Mouse (Mus musculus) heart, adult 8-10 months (tissue): ENCODE data around the gene Tspan5. TPM values are rescaled to one million over a fixed set of nuclear protein-coding genes. Genes with fewer than 3 reads are reported as not detected.

ENCODE experiments used
- DNase-seq: peaks from one replicate; pipeline ENCODE4 v3.0.0; 2022; ENCODE audit warnings: low spot score
- total RNA-seq, 4 experiments: library from RNA; stranded (reverse); gene quantifications; 2 replicates each; pipeline ENCODE4 v1.2.4; 2022

Tspan5 gene
- total RNA-seq, 4 experiments from 2014 or later, result 4.2 to 6.7 (median 5.1) TPM

DNA sequence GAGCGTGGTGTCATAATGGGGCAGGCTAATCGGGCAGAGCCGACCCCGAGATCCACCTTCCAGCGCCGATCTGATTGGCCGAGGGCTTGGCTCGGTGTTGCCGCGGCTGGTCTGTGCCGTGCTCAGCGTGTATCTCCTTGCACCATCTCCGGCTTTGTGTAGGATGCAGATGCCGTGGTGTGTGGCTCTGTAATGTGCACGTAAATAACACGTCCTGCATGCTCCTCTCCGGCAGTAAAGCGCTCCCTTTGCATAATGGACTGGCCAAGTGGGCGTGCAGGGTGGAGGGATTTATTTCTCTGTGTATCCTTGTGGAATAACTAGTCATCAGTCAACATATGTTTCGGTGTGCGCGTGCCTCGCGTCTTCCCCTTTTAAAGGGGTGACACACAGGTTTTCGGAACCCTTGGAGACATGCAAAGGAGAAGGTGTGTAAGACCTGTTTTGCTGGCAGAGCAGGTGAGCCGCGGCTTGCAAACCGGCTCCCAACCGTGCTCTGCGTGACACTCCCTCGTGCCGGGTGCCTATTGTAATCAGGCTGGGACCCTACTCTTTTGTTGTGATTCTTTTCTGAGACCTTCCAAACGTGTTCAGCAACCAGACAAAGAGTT lies 1.2 kb downstream of the Tspan5 start:
- peak; percentile 36 for DNase-seq

- DNase-seq, result no peak
These were observed 2.2 kb downstream of the Tspan5 start for GRCm38 (mm10) chr3:138744030-138744774.

- no peak for DNase-seq
These were observed 3.1 kb downstream of the Tspan5 start for GRCm38 (mm10) chr3:138745091-138745490.

GRCm38 (mm10) chr3:138745596-138745995 lies 3.6 kb downstream of the Tspan5 start:
- DNase-seq, result no peak

GRCm38 (mm10) chr3:138746556-138746955 lies 4.6 kb downstream of the Tspan5 start:
- no peak for DNase-seq

- DNase-seq, result no peak
These were observed 5.0 kb downstream of the Tspan5 start for GRCm38 (mm10) chr3:138747035-138747434.

- DNase-seq, result no peak
These were observed 6.0 kb downstream of the Tspan5 start for GRCm38 (mm10) chr3:138747985-138748384.

- no peak for DNase-seq
These were observed 7.7 kb downstream of the Tspan5 start for GRCm38 (mm10) chr3:138749645-138750044.

DNA sequence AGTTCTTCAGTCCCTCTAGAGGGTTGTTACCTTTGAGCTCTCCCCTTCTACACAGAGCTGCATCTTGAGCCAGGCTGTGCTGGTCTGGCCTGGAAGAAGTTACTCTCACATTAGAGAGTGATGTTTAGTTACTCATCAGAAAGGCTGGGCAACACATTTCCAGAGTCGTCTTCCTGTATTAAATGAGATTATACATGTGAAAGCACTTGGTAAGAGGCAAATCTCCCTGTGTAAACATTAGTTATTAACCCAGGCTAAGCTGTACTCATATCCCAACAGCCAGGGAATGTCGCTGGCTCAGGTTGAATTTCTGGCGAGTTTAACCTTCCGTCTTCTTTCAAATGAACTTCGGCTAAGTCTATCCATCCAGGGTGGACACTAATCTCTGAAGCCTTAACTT lies 9.3 kb downstream of the Tspan5 start:
- DNase-seq, result no peak

- no peak for DNase-seq
These were observed 10.1 kb downstream of the Tspan5 start for GRCm38 (mm10) chr3:138752056-138752455.

- DNase-seq, result no peak
These were observed 10.8 kb downstream of the Tspan5 start for GRCm38 (mm10) chr3:138752769-138753168.

GRCm38 (mm10) chr3:138753182-138753885 lies 11.3 kb downstream of the Tspan5 start:
- DNase-seq, result no peak

DNA sequence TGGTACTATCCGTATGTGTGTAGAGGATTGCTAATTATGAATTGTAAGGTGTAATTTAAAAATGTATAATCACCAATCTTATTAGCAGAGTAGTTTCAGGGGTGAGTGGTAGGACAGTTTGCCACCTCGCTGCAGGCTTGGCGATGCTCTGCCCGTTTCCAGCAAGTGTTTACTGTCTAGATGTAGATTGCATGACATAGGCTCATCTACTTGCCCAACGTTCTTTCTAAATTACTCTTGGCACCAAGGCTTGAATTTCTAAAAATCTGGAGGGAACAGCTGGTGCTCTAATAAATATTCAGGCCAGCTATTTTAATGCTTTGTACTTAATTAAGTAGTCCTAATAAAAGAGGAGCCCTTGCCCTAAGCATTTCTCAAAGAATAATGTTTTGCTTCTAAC lies 12.3 kb downstream of the Tspan5 start:
- no peak for DNase-seq

DNA sequence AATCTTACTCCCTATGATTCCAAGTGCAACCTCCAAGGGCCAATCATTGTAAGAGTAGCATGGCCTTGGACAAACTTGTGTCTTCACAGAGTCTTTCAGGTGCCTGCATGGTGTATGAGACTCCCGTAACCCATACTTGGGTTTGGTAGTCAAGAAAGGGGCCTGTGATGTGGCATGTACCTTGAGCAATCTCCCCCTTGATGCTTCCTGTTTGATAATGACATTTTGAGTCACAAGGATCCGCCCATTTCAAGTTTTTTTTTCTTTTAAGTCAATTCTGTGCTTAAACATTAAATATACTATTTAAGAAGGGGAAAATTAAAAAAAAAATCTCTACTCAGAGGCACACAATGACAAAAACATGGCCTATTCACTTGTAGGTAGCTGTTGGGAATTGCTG lies 15.3 kb downstream of the Tspan5 start:
- no peak for DNase-seq

DNA sequence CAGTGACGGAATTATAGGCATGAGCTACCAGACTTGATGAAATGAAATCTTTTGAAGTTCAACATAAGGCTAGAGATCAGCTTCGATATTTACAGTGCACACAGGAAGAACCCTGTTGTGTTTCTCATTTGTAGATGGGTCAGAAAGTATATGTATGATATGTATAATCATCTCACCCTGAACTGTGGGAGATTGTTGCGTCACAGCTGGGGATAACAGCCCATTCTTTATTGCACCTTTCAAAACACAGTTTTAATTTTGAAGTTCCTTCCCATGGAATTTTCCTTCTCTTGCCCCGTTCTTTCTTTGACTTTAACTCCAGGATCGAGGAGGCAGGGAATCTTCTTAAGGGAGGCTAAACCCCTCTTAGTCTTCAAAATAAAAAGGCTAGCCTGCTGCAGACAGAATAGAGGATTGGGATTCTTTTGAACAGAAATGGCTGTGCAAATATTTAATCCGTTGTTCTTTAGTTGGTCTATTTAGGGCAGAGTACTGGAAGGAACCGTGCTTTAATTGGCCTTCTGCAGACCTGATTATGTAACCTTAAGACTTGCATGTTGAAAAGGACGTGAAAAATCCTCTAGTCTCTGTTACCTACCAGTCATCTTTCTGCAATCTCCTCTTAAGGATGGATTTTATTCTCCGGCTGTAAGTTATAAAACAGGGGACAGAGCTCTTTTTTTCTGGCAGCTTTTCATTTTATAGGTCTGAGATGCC lies 18.1 kb downstream of the Tspan5 start:
- no peak for DNase-seq

- DNase-seq, result no peak
These were observed 18.7 kb downstream of the Tspan5 start for GRCm38 (mm10) chr3:138760685-138761119.

GRCm38 (mm10) chr3:138761531-138761930 lies 19.5 kb downstream of the Tspan5 start:
- DNase-seq, result no peak

DNA sequence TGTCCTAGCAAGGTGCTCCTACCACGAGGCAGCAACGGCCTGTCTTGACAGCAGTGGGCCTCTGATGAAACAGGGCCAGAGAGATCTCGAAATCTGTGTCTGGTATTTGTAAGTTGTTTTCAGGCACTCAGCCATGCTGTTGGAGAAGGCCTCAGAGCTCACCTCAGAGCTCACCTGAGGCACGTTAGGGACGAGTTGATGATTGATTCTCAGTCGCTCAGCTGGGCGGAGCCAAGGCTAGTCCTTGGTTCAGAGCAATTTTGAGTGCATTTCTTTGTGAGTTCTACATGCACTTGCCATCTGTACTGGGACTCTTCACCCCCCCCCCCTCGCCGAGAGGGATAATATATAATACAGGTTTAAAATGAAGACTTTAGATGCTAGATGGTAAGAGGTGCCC lies 21.9 kb downstream of the Tspan5 start:
- DNase-seq, result no peak

GRCm38 (mm10) chr3:138764782-138765181 lies 22.8 kb downstream of the Tspan5 start:
- DNase-seq, result no peak

GRCm38 (mm10) chr3:138767034-138767433 lies 25.0 kb downstream of the Tspan5 start:
- no peak for DNase-seq

GRCm38 (mm10) chr3:138768541-138769093 lies 26.6 kb downstream of the Tspan5 start:
- no peak for DNase-seq
